Mouse (Mus musculus): ENCODE results near the gene Ablim2. TPM values are rescaled to one million over a fixed set of nuclear protein-coding genes. Genes with fewer than 3 reads are reported as not detected.

Gene Ablim2
- total RNA-seq, 4 experiments from 2014 or later: 18.5 to 28.5 (median 20.9) TPM

DNA sequence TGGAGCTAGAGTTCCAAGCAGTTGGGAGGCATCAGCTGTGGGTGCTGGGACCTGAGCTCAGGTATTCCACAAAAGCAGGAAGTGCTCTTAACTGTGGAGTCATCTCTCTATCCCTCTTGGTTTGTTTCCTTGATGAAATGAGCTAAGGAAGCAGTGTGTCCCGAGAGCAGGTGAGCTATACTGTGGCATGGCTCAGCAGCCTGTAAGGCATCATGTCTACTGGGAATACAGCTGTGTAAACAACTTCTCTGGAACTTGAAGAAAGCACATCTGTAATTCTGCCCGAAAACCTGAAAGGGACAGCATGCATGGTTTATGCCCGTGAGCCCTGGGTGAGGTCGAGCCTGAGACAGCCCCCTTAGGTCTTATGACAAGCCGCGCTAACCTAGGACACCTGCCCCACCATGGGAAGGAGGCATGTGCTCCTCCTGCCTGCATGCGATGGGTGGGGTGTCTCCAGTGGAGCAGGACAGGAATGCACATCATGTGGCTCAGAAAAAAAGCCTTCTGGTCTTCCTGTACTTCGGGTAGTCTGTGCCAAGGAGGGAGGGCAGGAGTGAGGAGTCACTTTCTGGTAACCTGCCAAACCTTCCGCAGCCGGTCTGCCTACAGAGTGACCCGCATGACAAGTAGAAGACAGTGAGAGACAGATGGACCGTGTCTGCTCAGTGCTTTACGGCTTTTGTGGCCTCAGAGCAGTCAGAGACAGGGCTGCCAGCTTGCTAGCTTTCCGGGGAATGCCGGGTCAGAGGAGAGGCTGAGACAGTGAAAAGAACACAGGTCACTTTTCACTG is 150.2 kb downstream of the Ablim2 start:
- peak; percentile 67 for DNase-seq (ENCODE audit: low spot score)

DNA sequence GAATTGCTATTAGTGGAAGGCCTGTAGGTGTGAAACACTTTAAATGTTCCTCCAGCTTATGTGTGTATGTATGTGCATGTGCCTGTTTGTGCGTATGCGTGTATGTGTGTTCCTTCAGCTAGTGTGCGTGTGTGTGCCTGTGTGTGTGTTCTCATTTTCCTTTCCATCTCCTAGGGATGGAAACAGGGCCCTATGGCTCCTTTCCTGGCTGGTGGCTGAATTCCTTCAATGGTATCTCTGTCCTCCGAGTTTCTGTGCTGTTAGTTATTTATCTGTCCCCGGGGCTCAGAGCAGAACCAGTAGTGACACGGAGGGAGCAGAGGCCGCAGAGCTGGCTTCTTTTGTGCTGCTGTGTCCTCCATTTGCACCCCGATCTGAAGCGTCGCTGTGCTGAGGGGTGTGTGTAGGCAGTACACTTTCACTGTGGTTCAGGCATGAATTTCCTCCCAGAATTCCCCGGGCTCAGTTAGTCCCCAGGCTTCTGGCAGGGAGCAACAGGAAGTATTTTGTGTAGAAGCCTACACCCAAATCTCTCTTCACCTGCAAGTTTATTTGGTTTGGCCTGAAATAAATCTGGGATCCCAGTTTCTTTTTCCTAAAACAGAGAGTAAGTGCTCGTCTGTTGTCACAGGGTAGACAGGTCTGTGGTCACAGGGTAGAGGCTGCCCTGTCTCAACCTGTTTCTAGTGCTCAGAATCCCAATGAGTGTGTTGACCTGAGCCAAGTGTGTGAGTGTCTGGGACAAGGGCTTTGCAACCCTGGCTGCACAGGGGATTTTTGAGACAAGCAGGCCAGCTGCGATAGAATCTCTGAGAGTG is 151.2 kb downstream of the Ablim2 start:
- peak; percentile 81 for DNase-seq (ENCODE audit: low spot score)

GRCm38 (mm10) chr5:35915629-35916300 is 158.1 kb downstream of the Ablim2 start:
- DNase-seq (ENCODE audit: low spot score): no peak

DNA sequence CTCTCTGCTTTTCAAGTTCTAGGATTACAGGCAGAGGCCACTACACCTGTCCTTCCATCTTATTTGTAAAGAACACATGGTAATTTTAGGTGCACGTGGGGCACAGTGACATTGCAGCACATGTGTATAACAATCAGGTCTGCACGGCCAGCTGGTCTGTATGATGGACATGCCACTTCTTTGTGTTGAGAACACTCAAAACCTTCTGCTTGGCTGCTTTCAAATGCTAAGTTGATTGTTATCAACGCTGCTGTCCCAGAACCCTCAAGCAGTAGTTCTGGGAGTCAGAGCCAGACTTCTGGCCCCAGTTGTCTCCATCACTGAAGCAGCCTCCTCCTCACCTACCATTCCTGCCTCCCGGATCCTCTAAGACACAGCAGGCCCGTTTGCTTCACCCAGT is 159.0 kb downstream of the Ablim2 start:
- no peak for DNase-seq (ENCODE audit: low spot score)

- no peak for DNase-seq (ENCODE audit: low spot score)
These were observed 160.7 kb downstream of the Ablim2 start for GRCm38 (mm10) chr5:35918387-35918786.

DNA sequence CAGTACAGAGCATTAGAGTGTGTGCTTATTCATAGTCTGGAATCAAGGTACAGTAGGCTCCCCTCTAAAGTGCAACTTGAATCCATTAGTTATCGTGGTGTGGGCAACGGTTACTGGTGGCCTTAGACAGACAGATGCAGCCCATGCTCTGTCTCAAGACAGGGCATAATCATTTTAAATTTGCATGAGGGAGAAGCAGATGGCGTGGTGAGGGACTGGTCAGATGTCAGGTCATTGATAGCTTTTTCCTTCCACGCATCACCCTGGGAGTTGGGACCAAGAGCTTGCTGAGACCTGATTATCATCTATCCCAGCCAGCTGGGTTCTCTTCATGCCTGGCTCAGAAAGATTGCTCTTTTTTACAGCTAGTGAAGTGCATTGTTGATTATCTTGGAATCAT is 162.4 kb downstream of the Ablim2 start:
- DNase-seq (ENCODE audit: low spot score): no peak

DNA sequence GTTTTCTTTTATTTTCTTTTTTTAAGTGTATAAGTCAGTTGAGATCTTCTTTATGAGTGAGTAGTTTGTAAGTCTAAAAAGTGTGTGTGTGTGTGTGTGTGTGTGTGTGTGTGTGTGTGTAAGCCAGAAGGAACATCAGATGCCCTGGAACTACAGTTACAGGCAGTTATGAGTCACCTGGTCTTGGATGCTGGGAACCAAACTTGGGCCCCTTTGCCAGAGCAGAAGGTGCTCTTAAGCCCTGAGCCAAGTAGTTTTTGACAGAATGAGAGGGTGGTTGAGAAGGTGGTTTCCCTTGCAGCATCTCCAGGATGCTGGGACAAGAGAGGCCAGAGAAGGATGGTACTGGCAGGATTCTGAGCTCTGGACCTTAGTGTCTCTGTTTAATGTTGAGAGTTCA is 162.9 kb downstream of the Ablim2 start:
- DNase-seq (ENCODE audit: low spot score): no peak

DNA sequence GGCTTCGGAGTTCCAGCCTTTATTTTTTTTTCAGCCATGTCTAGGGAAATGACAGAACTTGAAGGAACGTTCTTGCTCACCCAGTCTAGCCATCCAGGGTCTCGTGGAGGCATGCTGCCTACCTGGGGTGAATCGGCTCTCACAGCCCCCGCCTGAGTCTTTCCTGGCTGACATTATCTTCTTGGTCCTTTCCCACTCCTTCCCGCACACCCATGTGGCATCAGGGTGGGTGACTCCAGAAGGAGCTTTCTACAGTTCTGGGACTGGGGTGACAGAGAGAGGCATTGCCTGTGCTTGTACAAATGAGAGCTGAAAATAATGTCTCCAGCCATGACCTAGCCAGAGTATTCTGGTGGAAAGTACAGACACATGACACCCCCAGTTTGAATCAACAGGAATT is 163.5 kb downstream of the Ablim2 start:
- no peak for DNase-seq (ENCODE audit: low spot score)

DNA sequence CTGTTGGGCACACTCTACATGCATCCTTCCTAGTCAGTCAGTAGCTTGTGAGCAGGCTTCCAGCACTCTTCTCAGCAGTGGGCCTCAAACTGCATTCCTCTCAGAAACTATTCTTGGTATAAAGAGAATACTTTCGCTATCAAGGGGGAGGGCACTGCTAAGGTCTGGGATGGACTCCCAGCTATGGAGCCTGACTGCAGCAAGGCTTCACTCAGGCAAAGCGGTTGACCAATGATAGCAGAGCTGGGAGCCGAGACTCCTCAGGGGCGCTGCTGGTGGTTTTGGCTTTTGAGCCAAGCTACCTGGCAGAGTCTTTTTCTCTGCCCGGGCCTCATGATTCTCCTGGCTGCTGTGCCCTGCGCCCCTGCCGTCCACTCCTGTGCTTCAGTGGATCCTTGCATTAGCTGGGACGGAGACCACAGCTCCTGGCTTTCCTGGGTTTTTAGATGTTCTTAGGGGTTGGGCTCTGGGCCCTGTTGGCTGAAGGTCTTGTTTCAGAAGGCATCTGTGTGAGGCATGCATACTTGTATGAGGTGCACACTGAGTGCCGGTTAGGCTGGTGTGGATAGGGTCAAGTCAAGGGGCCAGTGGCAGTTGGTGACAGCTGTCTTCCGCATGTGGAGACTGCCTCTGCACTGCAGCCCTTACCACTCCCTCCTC is 164.0 kb downstream of the Ablim2 start:
- peak; percentile 85 for DNase-seq (ENCODE audit: low spot score)

DNA sequence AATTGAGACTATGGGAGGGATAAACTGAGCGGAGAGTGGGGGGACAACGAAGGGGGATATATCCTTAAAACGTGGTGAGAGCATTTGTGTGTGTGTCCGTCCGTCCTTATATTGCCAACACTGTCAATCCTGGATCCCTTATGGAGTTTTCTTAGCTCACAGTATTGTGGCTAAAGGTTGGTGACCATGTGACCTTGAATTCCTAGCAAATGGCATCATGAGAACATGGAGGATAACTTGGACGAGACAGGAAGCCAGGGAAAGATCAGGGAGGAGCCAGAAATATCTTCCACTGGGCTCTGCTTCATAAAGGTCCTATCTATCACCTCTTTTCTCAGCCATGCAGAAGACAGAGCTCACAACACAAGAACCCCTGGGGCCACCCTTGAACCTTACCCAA is 165.8 kb downstream of the Ablim2 start:
- DNase-seq (ENCODE audit: low spot score): no peak

GRCm38 (mm10) chr5:35925171-35925634 is 167.5 kb downstream of the Ablim2 start:
- peak; percentile 34 for DNase-seq (ENCODE audit: low spot score)

DNA sequence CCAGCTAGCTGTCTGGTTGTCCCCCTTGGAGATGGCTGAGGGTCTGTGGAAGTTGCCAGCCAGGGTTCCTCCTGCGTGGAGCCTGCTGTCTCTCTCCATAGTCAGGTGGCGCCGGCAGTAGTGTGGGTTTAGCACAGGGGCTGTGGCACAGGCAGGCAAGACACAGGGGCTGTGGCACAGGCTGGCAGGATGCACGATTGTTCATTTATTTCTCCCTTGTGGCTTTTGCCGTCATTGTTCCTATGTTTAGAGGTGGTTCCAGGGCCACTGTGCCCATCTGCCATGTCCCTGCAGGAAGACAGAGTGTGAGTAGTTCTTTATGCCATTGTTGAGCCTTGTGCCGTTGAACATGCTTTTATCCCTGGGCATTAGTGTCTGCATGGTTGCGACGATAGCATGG is 168.8 kb downstream of the Ablim2 start:
- DNase-seq (ENCODE audit: low spot score): no peak

- DNase-seq (ENCODE audit: low spot score): no peak
These were observed 173.6 kb downstream of the Ablim2 start for GRCm38 (mm10) chr5:35931296-35931695.

DNA sequence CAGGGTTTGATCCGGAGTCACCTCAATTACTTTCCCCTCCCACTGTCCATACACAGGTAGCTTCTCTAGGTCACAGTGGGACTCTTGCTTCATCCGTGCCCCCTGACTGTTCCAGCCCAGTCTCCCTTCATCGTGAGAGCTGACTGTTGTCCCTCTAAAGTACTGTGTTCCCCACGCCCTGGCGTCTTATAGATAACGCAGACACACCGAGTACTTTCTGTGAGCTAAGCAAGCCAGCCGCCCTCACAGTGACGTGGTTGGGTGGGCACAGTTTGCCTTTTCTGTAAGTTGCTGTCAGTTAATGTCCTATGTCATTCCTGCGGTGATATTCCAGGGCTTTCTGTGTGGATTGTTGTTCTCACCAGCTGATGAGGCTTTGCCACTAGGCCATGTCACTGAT is 175.4 kb downstream of the Ablim2 start:
- no peak for DNase-seq (ENCODE audit: low spot score)

Other genes starting within 250 kb of the Ablim2 start
- gene Cpz, start 232.2 kb upstream of the Ablim2 start, total RNA-seq (2022): under 1 TPM in 3 of 4 experiments, not detected in 1; 0.25 to 0.59 (median 0.41) TPM
- gene Trmt44, start 182.8 kb upstream of the Ablim2 start, total RNA-seq (2022): 1 to 10 TPM; 1.7 to 2.1 (median 2.0) TPM
- gene Acox3, start 174.8 kb upstream of the Ablim2 start, total RNA-seq (2022): 10 to 100 TPM; 21.9 to 32.0 (median 26.4) TPM
- gene Htra3, start 78.1 kb upstream of the Ablim2 start, total RNA-seq (2022): 10 to 100 TPM; 70.4 to 85.8 (median 82.5) TPM
- 1 to 10 TPM; 6.5 to 9.1 (median 7.9) TPM for gene Sh3tc1, start 17.9 kb upstream of the Ablim2 start, total RNA-seq (2022)
- 10 to 100 TPM; 16.3 to 21.5 (median 20.7) TPM for gene Afap1, start 135.4 kb downstream of the Ablim2 start, total RNA-seq (2022)